Mouse (Mus musculus) embryonic facial prominence, embryonic 13.5 days (tissue): ENCODE measurements around the gene Alx3. TPM values are rescaled to one million over a fixed set of nuclear protein-coding genes. Genes with fewer than 3 reads are reported as not detected.

Experiments
- ATAC-seq: fragments of 200-750 bp; cut with Nextera tagmentation; 2 replicates; pipeline ENCODE4 v1.8.0; 2017; ENCODE audit warnings: low read depth; ENCODE audit not compliant: insufficient number of reproducible peaks, insufficient read depth, low FRiP score, low TSS enrichment
- H3K27ac ChIP-seq: fragments of 300-500 bp; sonication (generic); 2 replicates; pipeline ENCODE4 v1.5.1; 2015; ENCODE audit warnings: moderate library complexity, mild to moderate bottlenecking, inconsistent platforms
- H3K27me3 ChIP-seq: fragments of 300-500 bp; sonication (generic); 2 replicates; pipeline ENCODE4 v1.6.1; 2015; ENCODE audit warnings: mild to moderate bottlenecking, inconsistent platforms
- H3K36me3 ChIP-seq: fragments of 300-500 bp; sonication (generic); 2 replicates; pipeline ENCODE4 v1.6.1; 2015; ENCODE audit warnings: mild to moderate bottlenecking, inconsistent platforms
- H3K4me1 ChIP-seq: fragments of 300-500 bp; sonication (generic); 2 replicates; pipeline ENCODE4 v1.6.1; 2015; ENCODE audit warnings: inconsistent platforms
- H3K4me2 ChIP-seq: fragments of 300-500 bp; sonication (generic); 2 replicates; pipeline ENCODE4 v1.6.1; 2015; ENCODE audit warnings: moderate library complexity, mild to moderate bottlenecking, inconsistent platforms
- H3K4me3 ChIP-seq: fragments of 300-500 bp; sonication (generic); 2 replicates; pipeline ENCODE4 v1.5.1; 2015; ENCODE audit warnings: mild to moderate bottlenecking, inconsistent platforms
- H3K9ac ChIP-seq: fragments of 300-500 bp; sonication (generic); 2 replicates; pipeline ENCODE4 v1.6.1; 2015; ENCODE audit warnings: mild to moderate bottlenecking, inconsistent platforms
- H3K9me3 ChIP-seq: fragments of 300-500 bp; sonication (generic); 2 replicates; pipeline ENCODE4 v1.6.1; 2016; ENCODE audit warnings: inconsistent platforms
- WGBS: fragments of 180-500 bp; shearing (Covaris S2); methylation state at CpG from one replicate; pipeline ENCODE4 v1.1.7; 2015; ENCODE audit warnings: mixed read lengths; 5-methylcytosine and 5-hydroxymethylcytosine counted together
- polyA plus RNA-seq: library from polyadenylated mRNA; unstranded; fragments of >200 nt; fragmentation: Nextera tagmentation; extraction: Ambion mirVana; gene quantifications from 2 replicates; pipeline ENCODE4 v1.2.1, GENCODE M21; 2015

The Alx3 gene
- polyA plus RNA-seq, 1 experiment from 2014 or later = 50.5 TPM

GRCm38 (mm10) chr3:107654861-107655260 is 60.0 kb downstream of the Alx3 start:
- H3K4me2 ChIP-seq = no peak overlapping the region
- H3K4me3 ChIP-seq = no peak overlapping the region
- WGBS = 82% methylated on average over 3 of the region's 3 CpGs
- no peak overlapping the region for H3K9ac ChIP-seq
- H3K9me3 ChIP-seq = no peaks in the 10 kb centered on the region
- no peak overlapping the region for H3K27ac ChIP-seq
- no peaks in the 10 kb centered on the region for H3K27me3 ChIP-seq
- H3K4me1 ChIP-seq = no peaks in the 10 kb centered on the region
- no peak for ATAC-seq
- peaks cover 11% of the 10 kb centered on the region for H3K36me3 ChIP-seq

Other genes with a start within 250 kb of the Alx3 start
- 0.21 and 0.22 TPM in 2 replicates for gene Kcnc4, start 135.5 kb upstream of the Alx3 start, polyA plus RNA-seq
- 9.5 and 10.3 TPM in 2 replicates for gene Slc6a17, start 77.0 kb upstream of the Alx3 start, polyA plus RNA-seq
- gene Ubl4b, start 40.0 kb upstream of the Alx3 start, polyA plus RNA-seq = 0.34 and 0.44 TPM in 2 replicates
- gene Gm10961, start 36.3 kb downstream of the Alx3 start, polyA plus RNA-seq = not detected in 2 replicates
- gene Strip1, start 36.7 kb downstream of the Alx3 start, polyA plus RNA-seq = 65.3 and 69.1 TPM in 2 replicates
- gene Ahcyl1, start 101.5 kb downstream of the Alx3 start, polyA plus RNA-seq = 91.9 and 93.2 TPM in 2 replicates
- 9.7 and 9.8 TPM in 2 replicates for gene Csf1, start 165.4 kb downstream of the Alx3 start, polyA plus RNA-seq